Comparison of ENCODE assay signal across 7 mouse cellular contexts in the genomic region with DNA sequence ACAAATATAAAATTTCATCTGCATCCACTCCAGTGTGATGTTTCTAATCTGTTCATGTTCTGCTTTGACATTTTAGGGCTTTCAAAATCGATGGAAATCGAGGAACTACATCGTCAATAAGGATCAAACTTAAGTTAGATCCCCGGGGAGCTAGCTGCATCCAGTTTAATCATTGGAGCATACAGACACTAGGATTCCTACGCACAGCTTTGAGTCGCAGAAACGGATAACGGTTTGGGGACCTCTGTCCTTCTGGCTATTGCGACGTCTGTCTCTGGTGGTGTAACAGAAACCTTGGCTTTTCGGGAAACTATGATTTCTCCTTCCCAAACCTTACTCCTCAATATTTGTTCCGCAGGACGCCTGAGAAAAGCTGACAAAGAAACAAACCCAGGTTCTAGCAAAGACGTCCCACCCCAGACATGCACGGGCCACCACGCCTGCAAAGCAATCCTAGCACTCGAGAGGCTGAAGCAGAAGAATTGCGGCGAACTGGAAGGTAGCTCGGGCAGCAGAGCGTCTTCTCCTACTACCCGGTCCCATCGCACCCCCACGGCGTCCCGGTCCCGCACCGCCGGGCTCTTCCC. TPM values are rescaled to one million over a fixed set of nuclear protein-coding genes. Genes with fewer than 3 reads are reported as not detected.
DNase-seq lines count a peak whose midpoint lies in the region; ATAC-seq and TF ChIP-seq lines count a peak whose summit lies in the region.

No protein-coding gene starts in this region.

- no peaks in the 10 kb centered on the region for H3K27me3 ChIP-seq in lung, postnatal 0 days (replicated peaks; ENCODE audit: insufficient read depth, low read length)
- no peaks in the 10 kb centered on the region for H3K27me3 ChIP-seq in hindbrain, embryonic 10.5 days (ENCODE audit: insufficient read depth, poor library complexity, severe bottlenecking)
- no peaks in the 10 kb centered on the region for H3K27me3 ChIP-seq in midbrain, embryonic 11.5 days (ENCODE audit: control insufficient read depth, insufficient read depth, low read length)

- H3K27ac ChIP-seq in lung, postnatal 0 days (ENCODE audit: low read length), result peak overlapping the region; percentile 72
- peak overlapping the region; percentile 96 for H3K27ac ChIP-seq in hindbrain, embryonic 10.5 days
- peak overlapping the region; percentile 82 for H3K27ac ChIP-seq in midbrain, embryonic 11.5 days (ENCODE audit: low read depth, low read length)

- H3K4me2 ChIP-seq in lung, postnatal 0 days (replicated peaks; ENCODE audit: low read depth, low read length), result peak overlapping the region; percentile 83
- peak overlapping the region; percentile 56 for H3K4me2 ChIP-seq in midbrain, embryonic 11.5 days

- H3K9me3 ChIP-seq in lung, postnatal 0 days (ENCODE audit: low read length), result no peaks in the 10 kb centered on the region
- no peaks in the 10 kb centered on the region for H3K9me3 ChIP-seq in hindbrain, embryonic 10.5 days
- H3K9me3 ChIP-seq in midbrain, embryonic 11.5 days (ENCODE audit: control insufficient read depth, low read length), result no peaks in the 10 kb centered on the region

- peaks cover 4% of the 10 kb centered on the region; the same call in 1 of the 2 replicates for H3K4me1 ChIP-seq in lung, postnatal 0 days (ENCODE audit: insufficient read depth, low read depth, low read length)
- peaks cover 20% of the 10 kb centered on the region for H3K4me1 ChIP-seq in hindbrain, embryonic 10.5 days (replicated peaks)
- peaks cover 13% of the 10 kb centered on the region for H3K4me1 ChIP-seq in midbrain, embryonic 11.5 days (ENCODE audit: control insufficient read depth, insufficient read depth, low read length)

- H3K36me3 ChIP-seq in lung, postnatal 0 days (ENCODE audit: insufficient read depth, low read length), result no peaks in the 10 kb centered on the region
- peaks cover 14% of the 10 kb centered on the region for H3K36me3 ChIP-seq in hindbrain, embryonic 10.5 days
- H3K36me3 ChIP-seq in midbrain, embryonic 11.5 days (ENCODE audit: control insufficient read depth, insufficient read depth, low read length), result 0 out of 2 replicates have a peak, but pooled peaks cover 3% of the 10 kb centered on the region

- DNase-seq in lung, postnatal 0 days (ENCODE audit: low spot score), result no peak
- DNase-seq in lung, postnatal 25 days (ENCODE audit: low spot score), result no peak
- DNase-seq in embryo, embryonic 10.5 days (ENCODE audit: low spot score), result peak; percentile 59
- DNase-seq in hindbrain, embryonic 10.5 days (ENCODE audit: low spot score), result no peak
- DNase-seq in midbrain, embryonic 11.5 days (ENCODE audit: low spot score, missing footprints), result peak; percentile 94
- no peak for DNase-seq in thymus, postnatal 4 days
- no peak for DNase-seq in urinary bladder, postnatal 10 days (ENCODE audit: low spot score)

- 2% methylated on average over 29 of the region's 29 CpGs for WGBS in lung, postnatal 0 days
- WGBS in hindbrain, embryonic 10.5 days, result 2% methylated on average over 29 of the region's 29 CpGs
- 1% methylated on average over 29 of the region's 29 CpGs for WGBS in midbrain, embryonic 11.5 days

- TF ChIP-seq EP300 in lung, postnatal 0 days (IDR thresholded peaks at IDR 0.05), result no peak

- no peak for ATAC-seq in lung, postnatal 0 days
- no peak for ATAC-seq in midbrain, embryonic 11.5 days (ENCODE audit: low FRiP score)

- H3K4me3 ChIP-seq in lung, postnatal 0 days (ENCODE audit: low read depth, low read length), result peak overlapping the region; percentile 74
- peak overlapping the region; percentile 90 for H3K4me3 ChIP-seq in hindbrain, embryonic 10.5 days
- peak overlapping the region; percentile 91 for H3K4me3 ChIP-seq in midbrain, embryonic 11.5 days (ENCODE audit: low read depth, low read length)

- peak overlapping the region; percentile 74 for H3K9ac ChIP-seq in lung, postnatal 0 days (replicated peaks; ENCODE audit: low read depth)
- peak overlapping the region; percentile 86 for H3K9ac ChIP-seq in midbrain, embryonic 11.5 days (ENCODE audit: low read length)

- no peak for TF ChIP-seq CTCF in lung, postnatal 0 days (IDR thresholded peaks at IDR 0.05)

RNA-seq across cellular contexts. Expression of a gene that starts 16.4 kb away (rescaled TPM):
- polyA plus RNA-seq in lung, postnatal 0 days (2015; fragmentation: Nextera tagmentation; extraction: Ambion mirVana), result 80.5 and 95.1 TPM in 2 replicates
- 112 and 114 TPM in 2 replicates for polyA plus RNA-seq in hindbrain, embryonic 10.5 days (2016; fragmentation: Nextera tagmentation; extraction: Ambion mirVana)
- 199 and 213 TPM in 2 replicates for polyA plus RNA-seq in midbrain, embryonic 11.5 days (2014; fragmentation: Nextera tagmentation; extraction: Ambion mirVana)

RNA-seq across cellular contexts. Expression of a gene that starts 52.1 kb away (rescaled TPM):
- polyA plus RNA-seq in lung, postnatal 0 days (2015; fragmentation: Nextera tagmentation; extraction: Ambion mirVana), result 0.07 and 0.11 TPM in 2 replicates
- 2.9 and 3.5 TPM in 2 replicates for polyA plus RNA-seq in hindbrain, embryonic 10.5 days (2016; fragmentation: Nextera tagmentation; extraction: Ambion mirVana)
- 5.4 and 6.1 TPM in 2 replicates for polyA plus RNA-seq in midbrain, embryonic 11.5 days (2014; fragmentation: Nextera tagmentation; extraction: Ambion mirVana)

Comparison
In these comparisons a context has a peak if more than half of its experiments do, and no peak if none do; other contexts are left out.
1. DNase-seq: peak in embryo, embryonic 10.5 days (single experiment) and midbrain, embryonic 11.5 days (single experiment); none in lung, postnatal 0 days (single experiment), lung, postnatal 25 days (single experiment), hindbrain, embryonic 10.5 days (single experiment), thymus, postnatal 4 days (single experiment) and urinary bladder, postnatal 10 days (single experiment).
2. Peak in every context shown above with its lines, with median percentiles within 50 percentile points of each other: H3K27ac ChIP-seq and H3K4me3 ChIP-seq.